Mouse (Mus musculus): ENCODE measurements around the gene Olfr898.

Gene Olfr898

GRCm38 (mm10) chr9:38348111-38348510 is at the start of gene Olfr898:
TSS of gene Olfr898 (plus strand) at chr9:38348411.
- no peak for DNase-seq (ENCODE audit: low spot score)

GRCm38 (mm10) chr9:38328760-38329159 is 19.5 kb upstream of the Olfr898 start, which contains the start of gene Olfr25:
TSS of gene Olfr25 (plus strand) at chr9:38329060.
- no peak for DNase-seq (ENCODE audit: low spot score)

GRCm38 (mm10) chr9:38366596-38366995 is 18.4 kb downstream of the Olfr898 start, which contains the start of gene Olfr250:
TSS of gene Olfr250 (plus strand) at chr9:38366896.
- no peak for DNase-seq (ENCODE audit: low spot score)

- DNase-seq (ENCODE audit: low spot score) = no peak
Observed at GRCm38 (mm10) chr9:38376786-38377185, 28.6 kb downstream of the Olfr898 start, which contains the start of gene Olfr251. TSS of gene Olfr251 (plus strand) at chr9:38377086.

GRCm38 (mm10) chr9:38401398-38401797 is 53.2 kb downstream of the Olfr898 start, which contains the start of gene Olfr147:
TSS of gene Olfr147 (plus strand) at chr9:38401698.
- DNase-seq (ENCODE audit: low spot score) = no peak
